Mouse (Mus musculus): Measurements from ENCODE around the gene 1700017B05Rik.
"Not testable (repeated sequence)": the region's sequence is repeated elsewhere in the genome, so short reads cannot be mapped to it uniquely, and the experiment has no call there.

1700017B05Rik gene

GRCm38 (mm10) chr9:57220356-57220755 is 42.1 kb downstream of the 1700017B05Rik start:
- in situ Hi-C loops (cut with MboI, MseI) = no loop called here

GRCm38 (mm10) chr9:57219511-57219910 is 42.9 kb downstream of the 1700017B05Rik start:
- in situ Hi-C loops (cut with MboI, MseI) = loop anchor here (5.0 kb wide), 1 partner anchor 83 kb away; no protein-coding TSS in a partner anchor

- in situ Hi-C loops (cut with MboI, MseI) = loop anchor here (5.0 kb wide), 1 partner anchor 84 kb away; no protein-coding TSS in a partner anchor
Observed at GRCm38 (mm10) chr9:57218776-57219175, 43.6 kb downstream of the 1700017B05Rik start.

GRCm38 (mm10) chr9:57217220-57217619 is 45.2 kb downstream of the 1700017B05Rik start:
- in situ Hi-C loops (cut with MboI, MseI) = loop anchor here (5.0 kb wide), 1 partner anchor 85 kb away; no protein-coding TSS in a partner anchor

- in situ Hi-C loops (cut with MboI, MseI) = no loop called here
Observed at GRCm38 (mm10) chr9:57214500-57214899, 47.9 kb downstream of the 1700017B05Rik start.

GRCm38 (mm10) chr9:57212448-57213222 is 49.8 kb downstream of the 1700017B05Rik start:
- in situ Hi-C loops (cut with MboI, MseI) = no loop called here

GRCm38 (mm10) chr9:57209316-57209715 is 53.1 kb downstream of the 1700017B05Rik start:
- in situ Hi-C loops (cut with MboI, MseI) = no loop called here

- in situ Hi-C loops (cut with MboI, MseI) = no loop called here
Observed at GRCm38 (mm10) chr9:57206896-57207295, 55.5 kb downstream of the 1700017B05Rik start.

- in situ Hi-C loops (cut with MboI, MseI) = not testable (repeated sequence)
Observed at GRCm38 (mm10) chr9:57203571-57203970, 58.8 kb downstream of the 1700017B05Rik start.

Measured in regulatory T cell (primary cell).